Mouse (Mus musculus): ENCODE results near the gene Tspan9.

Gene Tspan9

GRCm38 (mm10) chr6:128104712-128105324 lies 38.6 kb downstream of the Tspan9 start:
- no peak for DNase-seq (ENCODE audit: low read depth in 2 of 2, low spot score in 2 of 2)

GRCm38 (mm10) chr6:128103874-128104273 lies 39.5 kb downstream of the Tspan9 start:
- no peak for DNase-seq (ENCODE audit: low read depth in 2 of 2, low spot score in 2 of 2)

- DNase-seq (ENCODE audit: low read depth in 2 of 2, low spot score in 2 of 2) = no peak
These were observed 40.9 kb downstream of the Tspan9 start for GRCm38 (mm10) chr6:128102296-128102999.

- DNase-seq (ENCODE audit: low read depth in 2 of 2, low spot score in 2 of 2) = no peak
These were observed 43.5 kb downstream of the Tspan9 start for GRCm38 (mm10) chr6:128099871-128100270.

GRCm38 (mm10) chr6:128099190-128099589 lies 44.2 kb downstream of the Tspan9 start:
- no peak for DNase-seq (ENCODE audit: low read depth in 2 of 2, low spot score in 2 of 2)

- DNase-seq (ENCODE audit: low read depth in 2 of 2, low spot score in 2 of 2) = no peak
These were observed 46.9 kb downstream of the Tspan9 start for GRCm38 (mm10) chr6:128096521-128096920.

- DNase-seq (ENCODE audit: low read depth in 2 of 2, low spot score in 2 of 2) = no peak
These were observed 47.5 kb downstream of the Tspan9 start for GRCm38 (mm10) chr6:128095906-128096305.

- DNase-seq (ENCODE audit: low read depth in 2 of 2, low spot score in 2 of 2) = no peak
These were observed 48.3 kb downstream of the Tspan9 start for GRCm38 (mm10) chr6:128095131-128095530.

- no peak for DNase-seq (ENCODE audit: low read depth in 2 of 2, low spot score in 2 of 2)
These were observed 49.4 kb downstream of the Tspan9 start for GRCm38 (mm10) chr6:128093856-128094628.

- no peak for DNase-seq (ENCODE audit: low read depth in 2 of 2, low spot score in 2 of 2)
These were observed 50.8 kb downstream of the Tspan9 start for GRCm38 (mm10) chr6:128092621-128093020.

- no peak for DNase-seq (ENCODE audit: low read depth in 2 of 2, low spot score in 2 of 2)
These were observed 51.6 kb downstream of the Tspan9 start for GRCm38 (mm10) chr6:128091833-128092166.

GRCm38 (mm10) chr6:128090985-128091832 lies 52.2 kb downstream of the Tspan9 start:
- peak; percentile 20 to 38 for DNase-seq (ENCODE audit: low read depth in 2 of 2, low spot score in 2 of 2)

GRCm38 (mm10) chr6:128089770-128090702 lies 53.4 kb downstream of the Tspan9 start:
- DNase-seq (ENCODE audit: low read depth in 2 of 2, low spot score in 2 of 2) = no peak

- no peak for DNase-seq (ENCODE audit: low read depth in 2 of 2, low spot score in 2 of 2)
These were observed 54.5 kb downstream of the Tspan9 start for GRCm38 (mm10) chr6:128088746-128089523.

- DNase-seq (ENCODE audit: low read depth in 2 of 2, low spot score in 2 of 2) = no peak
These were observed 57.8 kb downstream of the Tspan9 start for GRCm38 (mm10) chr6:128085488-128086066.

GRCm38 (mm10) chr6:128083305-128083704 lies 60.1 kb downstream of the Tspan9 start:
- no peak for DNase-seq (ENCODE audit: low read depth in 2 of 2, low spot score in 2 of 2)

- no peak for DNase-seq (ENCODE audit: low read depth in 2 of 2, low spot score in 2 of 2)
These were observed 61.6 kb downstream of the Tspan9 start for GRCm38 (mm10) chr6:128081781-128082180.

GRCm38 (mm10) chr6:128081293-128081692 lies 62.1 kb downstream of the Tspan9 start:
- no peak for DNase-seq (ENCODE audit: low read depth in 2 of 2, low spot score in 2 of 2)

Measured in CD8-positive naive resting alpha-beta T cell, adult 2 months (primary cell).